Mouse (Mus musculus) telencephalon, adult 2 months (tissue): Measurements from ENCODE around the gene Rpl29.
A peak's percentile ranks its signal among the peaks of the same experiment; 100 is the strongest.

Source experiments
- DNase-seq: peaks from one replicate; pipeline ENCODE4 v3.0.0-alpha.2; 2011; ENCODE audit warnings: low read depth, low spot score

The Rpl29 gene

DNA sequence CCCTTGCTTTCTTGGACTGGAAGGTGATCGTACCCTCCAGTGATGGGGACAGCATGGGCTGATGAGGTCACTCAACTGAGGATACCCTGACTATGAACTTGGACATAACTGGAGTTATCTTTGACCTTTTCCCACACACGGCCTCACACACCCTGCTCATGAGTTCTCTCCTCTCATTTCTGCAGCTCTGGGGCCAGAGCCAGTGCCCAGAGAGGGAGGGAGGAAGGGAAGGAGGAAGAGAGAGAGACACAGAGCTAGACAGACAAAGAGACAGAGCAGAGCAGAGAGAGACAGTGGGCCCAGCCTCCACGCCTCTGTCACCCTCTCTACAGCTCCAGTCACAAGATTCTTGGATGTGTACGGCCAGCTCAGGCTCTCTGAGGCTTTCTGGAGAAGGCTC lies 43.1 kb downstream of the Rpl29 start:
- no peak for DNase-seq

- no peak for DNase-seq
Measured at GRCm38 (mm10) chr9:106473081-106473752, 44.0 kb downstream of the Rpl29 start.

- no peak for DNase-seq
Measured at GRCm38 (mm10) chr9:106473753-106474105, 44.5 kb downstream of the Rpl29 start.

GRCm38 (mm10) chr9:106474456-106474855 lies 45.2 kb downstream of the Rpl29 start:
- DNase-seq: no peak

DNA sequence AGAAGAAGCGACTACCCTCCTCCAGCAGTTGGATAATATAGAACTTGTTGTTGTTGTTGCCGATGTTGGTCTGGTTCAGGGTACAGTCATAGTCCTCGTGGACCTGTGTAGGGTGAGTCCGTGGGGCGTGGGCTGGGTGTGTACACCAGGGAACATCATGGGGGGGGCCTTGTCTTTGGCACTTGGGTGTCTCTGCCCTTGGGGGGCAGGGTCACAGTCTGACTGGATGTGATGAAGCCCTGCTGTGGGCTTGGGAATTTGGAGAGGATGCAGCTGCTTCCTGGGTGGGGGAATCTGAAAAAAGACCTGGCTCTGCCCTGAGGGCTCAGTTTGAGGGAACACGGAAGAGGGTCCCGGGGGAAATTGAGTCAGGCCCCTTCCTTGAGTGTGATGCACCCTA lies 45.8 kb downstream of the Rpl29 start:
- no peak for DNase-seq

- DNase-seq: no peak
Measured at GRCm38 (mm10) chr9:106475663-106476001, 46.4 kb downstream of the Rpl29 start, which contains the start of gene Rrp9. Gene Rrp9 (plus strand): TSS chr9:106475963.

DNA sequence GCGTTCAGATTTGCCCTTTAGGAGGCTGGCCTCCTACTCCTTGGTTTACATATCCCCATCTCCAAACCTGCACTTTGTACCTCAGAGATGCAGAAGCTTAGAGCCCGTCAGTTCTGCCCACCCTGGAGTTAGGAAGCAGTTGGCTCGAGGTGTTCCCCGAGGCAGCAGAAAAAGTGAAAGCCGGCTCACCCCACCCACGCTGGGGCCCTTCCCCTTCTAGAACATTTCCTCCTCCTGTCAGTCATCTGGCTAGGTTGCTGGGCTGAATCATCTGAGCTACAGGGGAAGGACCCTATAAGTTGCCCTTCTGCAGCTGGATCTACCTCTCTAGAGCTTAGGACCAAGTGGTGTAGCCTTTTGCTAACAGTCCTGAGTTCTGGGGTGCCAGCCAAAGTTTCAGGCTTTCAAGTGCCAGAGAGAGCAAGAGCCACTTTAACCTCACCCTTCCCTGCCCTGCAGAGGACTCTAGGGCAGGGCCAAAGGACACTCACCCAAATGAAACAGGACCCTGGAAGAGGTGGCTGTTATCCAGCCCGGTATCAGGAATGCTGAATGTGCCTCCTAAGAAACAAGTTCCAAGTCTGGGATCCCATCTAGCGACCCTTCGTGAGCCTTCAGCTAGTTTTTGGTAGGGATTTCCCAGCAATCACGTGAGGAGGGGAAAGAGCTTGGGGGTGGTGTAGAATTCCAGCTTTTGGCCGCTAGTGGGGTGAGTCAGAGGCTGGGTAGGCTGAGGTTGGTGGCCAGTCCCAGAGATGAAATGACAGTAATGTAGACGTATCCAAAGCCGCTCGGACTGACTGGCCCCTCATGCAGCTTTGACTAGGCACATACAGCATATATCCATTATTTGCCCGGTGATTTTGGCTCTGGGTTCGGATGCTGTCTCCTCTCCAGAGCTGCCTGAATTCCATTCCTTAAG lies 47.0 kb downstream of the Rpl29 start:
- DNase-seq: no peak

DNA sequence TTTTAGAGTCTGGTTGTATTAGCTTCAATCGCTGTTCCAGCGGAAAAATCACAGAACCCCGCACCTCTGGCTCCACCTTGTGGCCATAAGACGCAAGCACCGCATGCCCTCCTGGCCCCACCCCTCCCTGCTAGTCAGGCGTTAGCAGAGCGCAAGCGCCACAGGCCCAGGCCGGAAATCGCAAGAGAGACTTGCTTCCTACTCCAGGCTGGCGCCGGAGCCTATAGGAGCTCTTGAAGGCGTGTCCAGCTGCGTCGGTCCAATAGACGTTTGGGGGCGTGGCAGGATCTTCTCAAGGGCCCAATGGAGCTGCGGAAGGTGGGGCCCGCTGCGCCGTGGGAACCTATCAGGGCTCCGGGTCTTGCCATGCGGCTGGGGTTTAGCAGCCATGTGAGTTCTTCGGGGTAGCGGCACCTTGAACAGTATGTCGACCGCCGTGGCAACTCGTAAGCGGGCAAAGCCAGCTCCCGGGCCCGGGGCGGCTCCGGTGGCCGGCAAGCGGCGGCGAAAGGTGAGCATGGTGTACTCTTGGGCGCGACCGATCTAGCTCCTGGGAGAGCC lies 47.8 kb downstream of the Rpl29 start, which contains the start of gene Parp3:
TSS of gene Parp3 (minus strand) at position 26 of the 561 bp plus-strand sequence.
- DNase-seq: peak; percentile 100

DNA sequence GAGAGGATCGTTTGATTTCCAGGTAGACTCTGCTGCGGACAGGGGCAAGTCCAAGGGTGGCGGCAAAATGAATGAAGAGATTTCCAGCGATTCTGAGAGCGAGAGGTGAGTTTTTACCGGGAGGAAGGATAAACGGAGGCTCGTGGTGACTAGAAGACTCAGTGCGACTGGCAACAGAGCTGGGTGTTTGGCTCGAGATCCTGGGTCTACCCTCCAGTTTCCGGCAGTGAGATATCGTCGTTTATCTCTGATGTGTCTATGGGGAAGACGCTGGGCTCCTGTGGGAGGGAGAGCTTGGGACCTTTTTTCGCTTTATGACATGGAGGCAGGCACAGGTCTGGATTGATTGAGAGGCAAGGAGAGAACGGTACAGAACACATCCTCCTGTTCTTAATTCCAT lies 48.4 kb downstream of the Rpl29 start:
- DNase-seq: no peak

DNA sequence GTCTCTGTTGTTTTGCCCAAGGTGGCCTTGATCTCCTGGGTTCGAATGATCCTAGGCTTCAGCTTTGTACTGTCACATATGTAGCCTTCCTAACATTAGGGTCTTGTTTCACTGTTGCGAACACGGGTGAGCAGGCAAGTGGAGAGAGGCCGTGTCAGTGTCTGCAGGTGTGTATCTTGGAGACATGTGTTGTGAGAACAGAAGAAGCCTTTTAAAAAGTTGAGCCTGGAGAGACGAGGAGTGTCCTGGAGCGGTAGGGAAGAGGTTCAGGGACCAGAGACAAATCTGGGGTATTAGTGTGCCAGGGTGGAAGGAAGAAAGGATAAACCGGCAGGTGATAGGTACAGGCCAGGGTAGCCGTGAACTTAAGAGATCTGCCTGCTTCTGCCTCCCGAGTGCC lies 48.8 kb downstream of the Rpl29 start:
- DNase-seq: no peak

- DNase-seq: no peak
Measured at GRCm38 (mm10) chr9:106480541-106480940, 51.3 kb downstream of the Rpl29 start.

DNA sequence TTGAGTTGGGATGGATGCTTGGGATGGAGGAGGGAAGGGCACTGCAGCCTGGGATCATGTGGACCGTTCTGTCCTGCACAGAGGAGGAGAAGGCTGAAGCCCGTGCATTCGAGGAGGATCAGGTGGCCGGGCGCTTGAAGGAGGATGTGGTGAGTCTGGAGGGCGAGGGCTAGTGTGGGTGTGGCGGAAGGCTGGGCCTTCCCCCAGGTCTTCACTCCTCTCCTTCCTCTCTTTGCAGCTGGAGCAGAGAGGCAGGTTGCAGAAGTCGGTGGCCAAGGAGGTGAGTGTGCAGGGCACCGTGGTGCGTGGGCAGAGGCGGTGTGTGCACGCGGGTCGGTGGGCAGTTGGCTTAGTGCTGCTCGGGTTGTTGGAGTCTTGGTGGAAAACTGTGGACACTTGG lies 51.8 kb downstream of the Rpl29 start:
- no peak for DNase-seq
